In the genomic region with DNA sequence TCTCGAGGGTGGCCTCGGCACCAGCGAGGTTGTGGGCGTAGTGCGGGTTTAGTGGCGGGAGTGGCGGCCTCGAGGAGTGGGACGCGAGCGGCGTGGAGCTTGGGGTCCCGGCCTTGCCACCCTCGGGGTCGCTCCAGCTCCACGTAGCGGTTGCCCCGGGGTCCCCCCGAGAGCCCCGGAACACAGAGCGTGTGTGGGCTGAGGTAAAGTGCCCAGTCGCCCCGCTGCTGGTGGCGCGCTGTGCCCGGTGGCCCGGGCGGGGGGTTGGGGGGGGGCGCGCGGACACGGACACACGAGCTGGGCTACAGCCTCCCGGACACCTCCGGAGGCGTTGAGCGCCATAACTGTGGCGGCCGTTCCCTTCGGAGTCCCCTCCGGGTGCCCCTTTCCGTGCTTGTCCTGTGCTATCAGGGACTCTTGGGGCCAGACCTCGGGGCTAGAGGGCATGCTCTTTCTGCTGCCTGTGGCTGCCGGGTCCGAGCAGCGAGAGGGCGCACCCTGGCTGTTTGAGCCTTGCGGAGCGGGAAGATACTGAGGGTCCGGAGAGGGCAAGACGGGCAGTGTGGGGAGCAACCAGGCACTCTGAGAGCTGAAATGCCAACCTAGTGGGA, we compare ENCODE assay signal across 8 mouse cellular contexts. TPM values are rescaled to one million over a fixed set of nuclear protein-coding genes. Genes with fewer than 3 reads are reported as not detected.
DNase-seq lines count a peak whose midpoint lies in the region; ATAC-seq and TF ChIP-seq lines count a peak whose summit lies in the region.

No protein-coding gene starts in this region.

- peak overlapping the region; percentile 52 for H3K4me2 ChIP-seq in forebrain, embryonic 11.5 days (ENCODE audit: low read depth, low read length, severe bottlenecking)
- peak overlapping the region; percentile 55 for H3K4me2 ChIP-seq in hindbrain, embryonic 12.5 days (replicated peaks)
- H3K4me2 ChIP-seq in limb, embryonic 13.5 days (replicated peaks) = peak overlapping the region; percentile 65
- H3K4me2 ChIP-seq in midbrain, embryonic 12.5 days (replicated peaks) = peak overlapping the region; percentile 54

- peak overlapping the region; percentile 73 for H3K9ac ChIP-seq in forebrain, embryonic 11.5 days (ENCODE audit: low read length)
- H3K9ac ChIP-seq in hindbrain, embryonic 12.5 days = peak overlapping the region; percentile 70
- H3K9ac ChIP-seq in limb, embryonic 13.5 days = peak overlapping the region; percentile 75
- H3K9ac ChIP-seq in midbrain, embryonic 12.5 days (replicated peaks) = peak overlapping the region; percentile 72

- peak; percentile 69 for ATAC-seq in cerebellum, adult (ENCODE audit: insufficient number of reproducible peaks, low FRiP score, low TSS enrichment)
- peak; percentile 33 for ATAC-seq in forebrain, embryonic 11.5 days (replicated peaks; ENCODE audit: low FRiP score)
- no peak; the same call in none of the 2 replicates for ATAC-seq in hindbrain, embryonic 12.5 days (ENCODE audit: low FRiP score)
- ATAC-seq in limb, embryonic 13.5 days (ENCODE audit: low FRiP score, low read depth) = no peak; the same call in 1 of the 2 replicates
- ATAC-seq in midbrain, embryonic 12.5 days (ENCODE audit: low FRiP score, low read depth) = peak; percentile 50

- 27% methylated on average over 31 of the region's 51 CpGs for WGBS in forebrain, embryonic 11.5 days
- WGBS in hindbrain, embryonic 12.5 days = 18% methylated on average over 31 of the region's 51 CpGs
- 6% methylated on average over 33 of the region's 51 CpGs for WGBS in limb, embryonic 13.5 days
- WGBS in midbrain, embryonic 12.5 days = 36% methylated on average over 49 of the region's 51 CpGs

- no peaks in the 10 kb centered on the region for H3K4me1 ChIP-seq in forebrain, embryonic 11.5 days (replicated peaks; ENCODE audit: control insufficient read depth, insufficient read depth, low read length)
- H3K4me1 ChIP-seq in hindbrain, embryonic 12.5 days = no peaks in the 10 kb centered on the region; the same call in 1 of the 2 replicates
- 0 out of 2 replicates have a peak, but pooled peaks cover 3% of the 10 kb centered on the region for H3K4me1 ChIP-seq in limb, embryonic 13.5 days
- H3K4me1 ChIP-seq in midbrain, embryonic 12.5 days = no peaks in the 10 kb centered on the region

- H3K4me3 ChIP-seq in layer of hippocampus, adult 2 months = peak overlapping the region; percentile 69
- peak overlapping the region; percentile 52 for H3K4me3 ChIP-seq in forebrain, embryonic 11.5 days (ENCODE audit: low read depth, low read length)
- H3K4me3 ChIP-seq in hindbrain, embryonic 12.5 days = peak overlapping the region; percentile 61
- peak overlapping the region; percentile 61 for H3K4me3 ChIP-seq in limb, embryonic 13.5 days
- peak overlapping the region; percentile 65 for H3K4me3 ChIP-seq in midbrain, embryonic 12.5 days

- no peaks in the 10 kb centered on the region for H3K36me3 ChIP-seq in forebrain, embryonic 11.5 days (ENCODE audit: control insufficient read depth, insufficient read depth, low read length)
- H3K36me3 ChIP-seq in hindbrain, embryonic 12.5 days = no peaks in the 10 kb centered on the region
- 0 out of 2 replicates have a peak, but pooled peaks cover 2% of the 10 kb centered on the region for H3K36me3 ChIP-seq in limb, embryonic 13.5 days
- no peaks in the 10 kb centered on the region for H3K36me3 ChIP-seq in midbrain, embryonic 12.5 days

- DNase-seq in layer of hippocampus, adult 2 months (ENCODE audit: low spot score in 2 of 2) = peak in 1 of 2 experiments; percentile 10
- DNase-seq in layer of hippocampus, adult 18-20 months (ENCODE audit: low spot score in 2 of 2) = no peak
- DNase-seq in forebrain, embryonic 11.5 days (ENCODE audit: low spot score) = peak; percentile 72
- peak; percentile 36 to 50 for DNase-seq in spleen, postnatal 10 days (ENCODE audit: low spot score in 2 of 2)

- no peaks in the 10 kb centered on the region for H3K27me3 ChIP-seq in forebrain, embryonic 11.5 days (ENCODE audit: control insufficient read depth, insufficient read depth, low read length)
- H3K27me3 ChIP-seq in hindbrain, embryonic 12.5 days = no peaks in the 10 kb centered on the region
- H3K27me3 ChIP-seq in limb, embryonic 13.5 days = no peaks in the 10 kb centered on the region
- no peaks in the 10 kb centered on the region for H3K27me3 ChIP-seq in midbrain, embryonic 12.5 days

- peak; percentile 27; the same call in 1 of the 2 replicates for TF ChIP-seq CTCF in layer of hippocampus, adult 2 months (conservative IDR thresholded peaks at IDR 0.05)

- H3K9me3 ChIP-seq in forebrain, embryonic 11.5 days (ENCODE audit: control insufficient read depth, low read length) = no peaks in the 10 kb centered on the region
- no peaks in the 10 kb centered on the region for H3K9me3 ChIP-seq in hindbrain, embryonic 12.5 days (replicated peaks)
- no peaks in the 10 kb centered on the region for H3K9me3 ChIP-seq in limb, embryonic 13.5 days
- no peaks in the 10 kb centered on the region for H3K9me3 ChIP-seq in midbrain, embryonic 12.5 days

- H3K27ac ChIP-seq in layer of hippocampus, adult 2 months = peak overlapping the region; percentile 87
- peak overlapping the region; percentile 59 for H3K27ac ChIP-seq in forebrain, embryonic 11.5 days (ENCODE audit: low read depth, low read length)
- peak overlapping the region; percentile 86 for H3K27ac ChIP-seq in hindbrain, embryonic 12.5 days
- H3K27ac ChIP-seq in limb, embryonic 13.5 days = peak overlapping the region; percentile 75
- H3K27ac ChIP-seq in midbrain, embryonic 12.5 days (replicated peaks) = peak overlapping the region; percentile 81

RNA-seq across cellular contexts. Expression of a gene that starts 0.5 kb away (rescaled TPM):
- total RNA-seq in layer of hippocampus, adult 2 months (2021) = 1 to 10 TPM; 7.2 to 7.6 TPM
- total RNA-seq in layer of hippocampus, adult 18-20 months (2021) = 1 to 10 TPM; 7.8 to 9.9 TPM
- 10.7 and 11.7 TPM in 2 replicates for polyA plus RNA-seq in forebrain, embryonic 11.5 days (2014; fragmentation: Nextera tagmentation; extraction: Ambion mirVana)
- polyA plus RNA-seq in hindbrain, embryonic 12.5 days (2016; fragmentation: Nextera tagmentation; extraction: Ambion mirVana) = 7.8 and 9.7 TPM in 2 replicates
- polyA plus RNA-seq in limb, embryonic 13.5 days (2015; fragmentation: Nextera tagmentation; extraction: Ambion mirVana) = 6.8 and 8.0 TPM in 2 replicates
- polyA plus RNA-seq in midbrain, embryonic 12.5 days (2016; fragmentation: Nextera tagmentation; extraction: Ambion mirVana) = 9.5 and 10.1 TPM in 2 replicates

Comparison
In these comparisons a context has a peak if more than half of its experiments do, and no peak if none do; other contexts are left out.
1. DNase-seq: peak in forebrain, embryonic 11.5 days (single experiment) and spleen, postnatal 10 days (2 of 2); none in layer of hippocampus, adult 18-20 months (0 of 2).
2. ATAC-seq: peak in cerebellum, adult (single experiment), forebrain, embryonic 11.5 days (single experiment) and midbrain, embryonic 12.5 days (single experiment); none in hindbrain, embryonic 12.5 days (single experiment) and limb, embryonic 13.5 days (single experiment).
3. Peak in every context shown above with its lines, with median percentiles within 50 percentile points of each other: H3K27ac ChIP-seq, H3K4me3 ChIP-seq, H3K4me2 ChIP-seq and H3K9ac ChIP-seq.